ENCODE assay signal across 9 mouse cellular contexts in genomic region chr7:126799468-126800268, GRCm38 (mm10). TPM values are rescaled to one million over a fixed set of nuclear protein-coding genes. Genes with fewer than 3 reads are reported as not detected.
DNase-seq lines count a peak whose midpoint lies in the region; ATAC-seq and TF ChIP-seq lines count a peak whose summit lies in the region.
"Had no signal": no experiment of that assay in that cellular context is flagged by ENCODE, and none has a peak within 500 bp of the region (broad histone marks: within the 10 kb centered on the region; RNA-seq: fewer than 3 reads in every experiment).

No protein-coding gene starts in this region.

- peak; percentile 92 for ATAC-seq in lung, embryonic 14.5 days (ENCODE audit: insufficient read depth)
- peak; percentile 91 for ATAC-seq in limb, embryonic 13.5 days (ENCODE audit: low FRiP score, low read depth)
- ATAC-seq in neural tube, embryonic 12.5 days (ENCODE audit: low FRiP score, low read depth): peak; percentile 94

- peak; percentile 60 for TF ChIP-seq CTCF in lung, embryonic 14.5 days (IDR thresholded peaks at IDR 0.05; ENCODE audit: low read depth)

- peak overlapping the region; percentile 95 for H3K4me2 ChIP-seq in lung, embryonic 14.5 days
- peak overlapping the region; percentile 91 for H3K4me2 ChIP-seq in limb, embryonic 13.5 days (replicated peaks)
- H3K4me2 ChIP-seq in neural tube, embryonic 12.5 days (replicated peaks): peak overlapping the region; percentile 84

- WGBS in lung, embryonic 14.5 days: under 1% methylated on average over 38 of the region's 38 CpGs
- WGBS in limb, embryonic 13.5 days: 1% methylated on average over 36 of the region's 38 CpGs
- WGBS in neural tube, embryonic 12.5 days: under 1% methylated on average over 36 of the region's 38 CpGs

- no peaks in the 10 kb centered on the region for H3K9me3 ChIP-seq in lung, embryonic 14.5 days (ENCODE audit: low read depth, low read length)
- H3K9me3 ChIP-seq in limb, embryonic 13.5 days: no peaks in the 10 kb centered on the region
- no peaks in the 10 kb centered on the region for H3K9me3 ChIP-seq in neural tube, embryonic 12.5 days

- peak overlapping the region; percentile 98 for H3K27ac ChIP-seq in lung, embryonic 14.5 days (ENCODE audit: low read depth)
- H3K27ac ChIP-seq in limb, embryonic 13.5 days: peak overlapping the region; percentile 99
- H3K27ac ChIP-seq in neural tube, embryonic 12.5 days: peak overlapping the region; percentile 90

- DNase-seq in lung, embryonic 14.5 days: no peak
- no peak for DNase-seq in lung, postnatal 25 days (ENCODE audit: low spot score)
- peak; percentile 96 for DNase-seq in ZHBTc4 (ENCODE audit: low read depth, low spot score)
- DNase-seq in cerebellum, postnatal 36 days: peak; percentile 78 to 84
- DNase-seq in gastrocnemius, postnatal 14 days: peak; percentile 82
- DNase-seq in embryo, embryonic 10.5 days (ENCODE audit: low spot score): no peak

- intact Hi-C loops in gastrocnemius, postnatal 14 days (cut with DNase I; ENCODE audit: low total_unique reads): no loop called here

- H3K36me3 ChIP-seq in lung, embryonic 14.5 days (ENCODE audit: insufficient read depth): peaks cover 44% of the 10 kb centered on the region
- H3K36me3 ChIP-seq in limb, embryonic 13.5 days: peaks cover 50% of the 10 kb centered on the region
- peaks cover 37% of the 10 kb centered on the region for H3K36me3 ChIP-seq in neural tube, embryonic 12.5 days

- H3K9ac ChIP-seq in lung, embryonic 14.5 days: peak overlapping the region; percentile 64
- H3K9ac ChIP-seq in limb, embryonic 13.5 days: peak overlapping the region; percentile 82
- peak overlapping the region; percentile 86 for H3K9ac ChIP-seq in neural tube, embryonic 12.5 days

- H3K4me1 ChIP-seq in lung, embryonic 14.5 days (ENCODE audit: insufficient read depth): peaks cover 5% of the 10 kb centered on the region
- peaks cover 38% of the 10 kb centered on the region for H3K4me1 ChIP-seq in limb, embryonic 13.5 days
- peaks cover 40% of the 10 kb centered on the region for H3K4me1 ChIP-seq in neural tube, embryonic 12.5 days

- peak overlapping the region; percentile 89 for H3K4me3 ChIP-seq in lung, embryonic 14.5 days (ENCODE audit: low read depth, low read length)
- peak overlapping the region; percentile 87 for H3K4me3 ChIP-seq in limb, embryonic 13.5 days
- peak overlapping the region; percentile 74 for H3K4me3 ChIP-seq in neural tube, embryonic 12.5 days

- no peaks in the 10 kb centered on the region for H3K27me3 ChIP-seq in lung, embryonic 14.5 days (ENCODE audit: insufficient read depth, low read length)
- H3K27me3 ChIP-seq in limb, embryonic 13.5 days: no peaks in the 10 kb centered on the region
- H3K27me3 ChIP-seq in neural tube, embryonic 12.5 days (replicated peaks): no peaks in the 10 kb centered on the region

RNA-seq across cellular contexts. Expression of gene Fam57b, which starts 2.2 kb away (rescaled TPM):
- polyA plus RNA-seq in lung, embryonic 14.5 days (2014; fragmentation: Nextera tagmentation; extraction: Ambion mirVana): 0.17 and 0.88 TPM in 2 replicates
- 10 to 100 TPM; 12.5 to 14.2 TPM for total RNA-seq in gastrocnemius, postnatal 14 days (2021)
- 0.18 and 0.52 TPM in 2 replicates for polyA plus RNA-seq in limb, embryonic 13.5 days (2015; fragmentation: Nextera tagmentation; extraction: Ambion mirVana)
- 21.4 and 25.8 TPM in 2 replicates for polyA plus RNA-seq in neural tube, embryonic 12.5 days (2016; fragmentation: Nextera tagmentation; extraction: Ambion mirVana)

RNA-seq across cellular contexts. Expression of gene Ppp4c, which starts 7.4 kb away (rescaled TPM):
- 278 and 300 TPM in 2 replicates for polyA plus RNA-seq in lung, embryonic 14.5 days (2014; fragmentation: Nextera tagmentation; extraction: Ambion mirVana)
- 10 to 100 TPM; 28.0 to 33.6 TPM for total RNA-seq in gastrocnemius, postnatal 14 days (2021)
- 287 and 322 TPM in 2 replicates for polyA plus RNA-seq in limb, embryonic 13.5 days (2015; fragmentation: Nextera tagmentation; extraction: Ambion mirVana)
- polyA plus RNA-seq in neural tube, embryonic 12.5 days (2016; fragmentation: Nextera tagmentation; extraction: Ambion mirVana): 293 and 310 TPM in 2 replicates

RNA-seq across cellular contexts. Expression of gene Tbx6, which starts 18.4 kb away (rescaled TPM):
- 0.28 TPM in 1 of 2 replicates, not detected in the other for polyA plus RNA-seq in lung, embryonic 14.5 days (2014; fragmentation: Nextera tagmentation; extraction: Ambion mirVana)
- under 1 TPM; 0.31 to 0.55 TPM for total RNA-seq in gastrocnemius, postnatal 14 days (2021)
- polyA plus RNA-seq in limb, embryonic 13.5 days (2015; fragmentation: Nextera tagmentation; extraction: Ambion mirVana): 0.53 and 0.64 TPM in 2 replicates
- polyA plus RNA-seq in neural tube, embryonic 12.5 days (2016; fragmentation: Nextera tagmentation; extraction: Ambion mirVana): 0.68 and 0.72 TPM in 2 replicates

RNA-seq across cellular contexts. Expression of gene Ypel3, which starts 22.9 kb away (rescaled TPM):
- polyA plus RNA-seq in lung, embryonic 14.5 days (2014; fragmentation: Nextera tagmentation; extraction: Ambion mirVana): 87.8 and 91.2 TPM in 2 replicates
- 10 to 100 TPM; 52.4 to 64.9 TPM for total RNA-seq in gastrocnemius, postnatal 14 days (2021)
- 114 and 121 TPM in 2 replicates for polyA plus RNA-seq in limb, embryonic 13.5 days (2015; fragmentation: Nextera tagmentation; extraction: Ambion mirVana)
- polyA plus RNA-seq in neural tube, embryonic 12.5 days (2016; fragmentation: Nextera tagmentation; extraction: Ambion mirVana): 160 and 169 TPM in 2 replicates

RNA-seq across cellular contexts. Expression of gene 4930451I11Rik, which starts 31.8 kb away (rescaled TPM):
- not detected in 2 replicates for polyA plus RNA-seq in lung, embryonic 14.5 days (2014; fragmentation: Nextera tagmentation; extraction: Ambion mirVana)
- total RNA-seq in gastrocnemius, postnatal 14 days (2021): not detected
- polyA plus RNA-seq in limb, embryonic 13.5 days (2015; fragmentation: Nextera tagmentation; extraction: Ambion mirVana): not detected in 2 replicates
- polyA plus RNA-seq in neural tube, embryonic 12.5 days (2016; fragmentation: Nextera tagmentation; extraction: Ambion mirVana): not detected in 2 replicates
- total RNA-seq: heart, adult 18-20 months had no signal

Comparison
In these comparisons a context has a peak if more than half of its experiments do, and no peak if none do; other contexts are left out.
1. DNase-seq: peak in ZHBTc4 (single experiment), cerebellum, postnatal 36 days (2 of 2) and gastrocnemius, postnatal 14 days (single experiment); none in lung, embryonic 14.5 days (single experiment), lung, postnatal 25 days (single experiment) and embryo, embryonic 10.5 days (single experiment).
2. RNA of gene Fam57b, which starts 2.2 kb away (polyA plus RNA-seq): 21.4 to 25.8 TPM in neural tube, embryonic 12.5 days; 0.18 to 0.52 TPM in limb, embryonic 13.5 days and 0.17 to 0.88 TPM in lung, embryonic 14.5 days; every median in the first group is over 10 times any median in the second.
3. Peak in every context shown above with its lines, with median percentiles within 50 percentile points of each other: ATAC-seq, H3K27ac ChIP-seq, H3K4me2 ChIP-seq, H3K4me3 ChIP-seq and H3K9ac ChIP-seq.